Mouse (Mus musculus) embryo, embryonic 11 days (tissue): ENCODE data around the gene Abcb8.
A peak's percentile ranks its signal among the peaks of the same experiment; 100 is the strongest.
"Not testable (repeated sequence)": the region's sequence is repeated elsewhere in the genome, so short reads cannot be mapped to it uniquely, and the experiment has no call there.

ENCODE experiments used
- DNase-seq: peaks from one replicate; pipeline ENCODE4 v3.0.0-alpha.2; 2015

Abcb8 gene

DNA sequence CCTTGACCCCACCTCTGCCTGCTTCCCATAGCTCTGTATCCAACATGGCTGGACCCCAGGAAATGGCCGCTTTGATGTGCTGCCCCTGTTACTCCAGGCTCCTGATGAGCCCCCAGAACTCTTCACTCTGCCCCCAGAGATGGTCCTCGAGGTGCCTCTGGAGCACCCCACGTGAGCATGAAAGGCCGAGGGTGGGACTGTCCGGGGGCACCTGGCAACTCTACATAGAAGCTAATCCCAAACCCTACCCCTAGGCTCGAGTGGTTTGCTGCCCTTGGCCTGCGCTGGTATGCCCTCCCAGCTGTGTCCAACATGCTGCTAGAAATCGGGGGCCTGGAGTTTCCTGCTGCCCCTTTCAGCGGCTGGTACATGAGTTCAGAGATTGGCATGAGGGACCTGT, 23.7 kb upstream of the Abcb8 start:
- no peak for DNase-seq

DNA sequence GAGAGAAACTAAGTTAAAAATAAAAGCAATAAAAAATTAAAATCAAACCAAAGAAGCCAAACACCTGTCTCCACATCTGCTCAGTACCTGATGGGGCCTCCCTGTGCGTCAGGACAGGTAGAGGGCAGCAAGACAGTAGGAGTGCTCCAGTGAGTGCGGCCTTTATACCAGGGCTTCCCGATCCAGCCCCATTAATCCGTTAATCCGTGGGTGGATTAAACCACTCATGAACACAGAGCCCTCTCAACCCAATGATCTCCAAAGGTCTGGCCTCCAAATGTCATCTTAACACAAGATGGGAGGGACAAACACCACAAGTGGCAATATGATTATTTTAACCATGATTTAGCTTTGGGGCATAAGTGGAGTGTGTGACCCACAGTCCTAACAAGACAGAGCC, 19.7 kb upstream of the Abcb8 start:
- no peak for DNase-seq

DNA sequence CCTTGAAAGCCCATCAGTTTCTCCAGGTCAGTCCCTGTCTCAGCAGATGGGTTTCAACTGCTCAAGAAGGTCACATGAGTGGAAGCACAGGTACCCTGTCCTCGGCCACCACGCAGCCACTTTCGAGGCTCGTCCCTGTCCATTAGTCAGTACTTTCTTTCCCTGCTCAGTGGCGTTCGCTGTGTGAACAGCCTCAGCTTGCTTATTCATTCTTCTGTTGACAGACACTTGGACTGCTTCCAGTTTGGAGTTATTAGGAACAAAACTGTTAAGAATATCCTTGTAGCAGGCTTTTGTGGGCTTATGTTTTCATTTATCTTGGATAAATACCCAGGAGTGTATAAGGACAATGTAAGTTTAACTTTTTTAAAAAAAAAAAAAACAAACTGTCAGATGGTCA, 19.2 kb upstream of the Abcb8 start:
- DNase-seq: no peak

DNA sequence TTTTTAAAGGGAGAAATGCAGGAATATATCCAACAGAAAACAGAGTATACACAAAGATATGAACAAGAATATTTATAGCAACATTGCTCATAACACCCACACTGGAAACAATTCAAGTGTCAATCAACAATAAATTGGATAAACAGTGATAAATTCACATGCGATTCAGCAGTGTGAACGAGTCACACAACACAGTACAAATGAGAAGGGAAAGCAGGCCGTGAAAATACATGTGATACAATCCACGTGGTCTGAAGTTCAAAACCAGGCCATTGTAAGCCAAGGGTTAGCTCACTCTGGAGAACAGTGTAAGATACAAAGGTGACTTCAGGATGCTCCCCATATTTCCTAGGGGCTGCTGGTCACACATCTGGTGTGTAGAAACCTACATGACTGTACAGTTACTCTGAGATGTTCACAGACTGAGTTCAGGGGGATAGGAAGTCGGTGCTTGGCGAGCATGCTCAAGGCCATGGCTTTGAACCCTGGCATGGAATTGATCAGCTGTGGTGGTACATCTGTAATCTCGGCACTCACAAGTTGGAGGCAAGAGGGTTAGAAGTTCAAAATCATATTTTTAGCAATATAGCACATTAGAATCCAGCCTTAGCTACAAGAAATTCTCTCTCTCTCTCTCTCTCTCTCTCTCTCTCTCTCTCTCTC, 18.7 kb upstream of the Abcb8 start:
- no peak for DNase-seq

DNA sequence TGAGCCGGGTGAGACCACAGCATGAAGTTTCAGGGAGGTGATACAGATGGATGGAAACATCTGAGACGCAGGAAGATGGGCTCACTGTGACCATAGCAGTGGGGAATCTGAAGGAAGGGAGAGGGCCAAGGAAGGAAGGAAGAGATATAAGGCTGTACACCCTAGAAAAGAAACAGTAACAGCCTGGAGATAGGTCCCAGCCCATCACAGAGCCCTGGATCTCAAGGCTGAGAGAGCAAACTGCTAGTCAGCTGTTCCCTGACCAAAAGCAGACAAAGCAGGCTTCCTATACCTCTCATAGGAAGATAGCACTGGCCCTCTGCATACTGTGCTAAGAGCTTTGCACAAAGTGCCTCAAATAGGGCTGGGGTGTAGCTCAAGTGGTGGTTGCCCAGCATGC, 14.8 kb upstream of the Abcb8 start:
- DNase-seq: no peak

DNA sequence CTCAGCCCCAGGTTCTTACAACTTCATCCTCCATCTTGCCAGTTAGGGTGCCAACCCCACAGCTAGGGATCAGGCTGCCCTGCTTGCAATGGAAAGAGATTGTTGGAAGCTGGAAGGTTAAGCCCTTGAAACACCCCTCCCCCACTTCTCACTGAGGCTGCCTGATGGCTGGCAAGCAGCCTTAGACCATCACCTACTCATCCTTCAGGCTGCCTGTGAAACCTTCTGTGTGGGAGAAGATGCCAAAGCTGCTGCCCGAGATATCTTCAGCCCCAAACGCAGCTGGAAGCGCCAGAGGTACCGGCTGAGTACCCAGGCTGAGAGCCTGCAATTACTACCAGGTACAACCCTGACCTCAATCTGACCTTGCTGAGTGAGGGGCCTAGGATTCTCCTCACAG, 14.0 kb upstream of the Abcb8 start:
- DNase-seq: no peak

DNA sequence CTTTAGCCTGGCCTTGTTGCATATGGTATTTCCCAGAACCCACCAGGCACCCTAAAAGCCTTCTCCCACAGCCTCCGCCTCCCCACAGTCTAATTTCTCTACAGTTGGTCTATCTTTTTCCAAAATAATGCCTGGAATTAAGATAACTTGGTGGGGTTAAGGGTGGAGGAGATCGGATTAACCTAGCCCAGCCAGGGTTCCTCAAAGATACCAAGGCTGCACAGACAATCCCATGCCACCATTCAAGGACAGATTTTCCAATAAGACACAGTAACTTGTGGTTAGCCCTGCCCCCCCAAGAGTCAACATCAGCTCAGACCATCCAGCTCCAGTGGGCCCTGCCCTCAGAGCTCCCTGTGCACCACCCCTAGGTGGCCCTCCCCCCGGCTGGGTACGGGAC, 13.0 kb upstream of the Abcb8 start:
- no peak for DNase-seq

DNA sequence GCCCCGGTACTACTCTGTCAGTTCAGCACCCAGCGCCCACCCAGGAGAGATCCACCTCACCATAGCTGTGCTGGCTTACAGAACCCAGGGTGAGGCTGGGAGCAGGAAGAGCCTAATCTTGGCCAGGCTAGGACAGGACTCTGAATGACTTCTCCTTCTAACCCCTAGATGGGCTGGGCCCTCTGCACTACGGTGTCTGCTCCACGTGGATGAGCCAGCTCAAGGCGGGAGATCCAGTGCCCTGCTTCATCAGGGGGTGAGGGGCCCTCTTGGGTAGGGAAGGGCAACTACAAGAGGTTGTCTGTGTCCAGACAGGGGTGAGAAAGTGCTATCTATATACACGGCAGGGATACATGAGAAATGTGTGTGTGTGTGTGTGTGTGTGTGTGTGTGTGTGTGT, 12.0 kb upstream of the Abcb8 start:
- no peak for DNase-seq

DNA sequence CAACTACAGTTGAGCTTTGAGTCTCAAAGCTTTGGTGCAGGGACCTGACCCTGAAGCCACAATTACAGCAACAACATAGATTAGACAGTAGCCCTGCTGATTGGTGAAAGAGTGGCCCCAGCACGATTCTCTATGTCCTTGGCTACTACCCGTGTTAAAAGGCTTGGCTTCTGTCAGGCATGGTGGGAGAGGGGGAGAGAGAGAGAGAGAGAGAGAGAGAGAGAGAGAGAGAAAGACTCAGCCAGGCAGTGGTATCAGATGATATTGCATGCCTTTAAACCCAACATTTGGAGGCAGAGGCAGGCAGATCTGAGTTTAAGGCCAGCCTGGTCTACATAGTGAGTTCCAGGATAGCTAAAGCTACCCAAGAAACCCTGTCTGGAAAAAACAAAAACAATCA, 11.5 kb upstream of the Abcb8 start:
- DNase-seq: no peak

DNA sequence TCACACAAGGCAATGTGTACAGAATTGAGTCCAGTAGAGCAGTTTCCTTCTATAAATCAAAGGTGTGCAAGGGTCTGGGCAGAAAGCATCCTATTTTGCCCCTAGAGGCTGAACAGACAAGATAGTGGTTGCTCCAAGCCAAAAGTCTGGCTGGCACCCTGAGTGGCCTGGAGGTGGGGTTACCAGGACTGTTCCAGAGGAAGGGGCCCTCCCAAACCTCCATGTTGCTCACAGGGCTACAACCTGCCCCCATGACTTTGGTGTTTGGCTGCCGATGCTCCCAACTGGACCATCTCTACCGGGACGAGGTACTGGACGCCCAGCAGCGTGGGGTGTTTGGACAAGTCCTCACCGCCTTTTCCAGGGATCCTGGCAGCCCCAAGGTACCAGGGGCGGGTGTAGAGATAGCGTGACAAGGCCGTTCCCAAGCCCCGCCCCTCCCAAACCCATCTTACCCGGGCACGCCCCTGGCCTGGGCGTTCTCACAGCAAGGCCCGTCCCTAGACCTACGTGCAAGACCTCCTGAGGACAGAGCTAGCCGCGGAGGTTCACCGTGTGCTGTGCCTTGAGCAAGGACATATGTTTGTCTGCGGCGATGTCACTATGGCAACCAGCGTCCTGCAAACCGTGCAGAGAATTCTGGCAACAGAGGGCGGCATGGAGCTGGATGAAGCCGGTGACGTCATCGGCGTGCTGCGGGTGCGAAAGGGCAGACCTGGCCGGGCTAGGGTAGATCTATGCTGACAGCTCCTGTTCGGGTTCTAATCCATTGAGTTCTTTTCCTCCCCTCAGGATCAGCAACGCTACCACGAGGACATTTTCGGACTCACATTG, 10.2 kb upstream of the Abcb8 start:
- DNase-seq: peak; percentile 96

DNA sequence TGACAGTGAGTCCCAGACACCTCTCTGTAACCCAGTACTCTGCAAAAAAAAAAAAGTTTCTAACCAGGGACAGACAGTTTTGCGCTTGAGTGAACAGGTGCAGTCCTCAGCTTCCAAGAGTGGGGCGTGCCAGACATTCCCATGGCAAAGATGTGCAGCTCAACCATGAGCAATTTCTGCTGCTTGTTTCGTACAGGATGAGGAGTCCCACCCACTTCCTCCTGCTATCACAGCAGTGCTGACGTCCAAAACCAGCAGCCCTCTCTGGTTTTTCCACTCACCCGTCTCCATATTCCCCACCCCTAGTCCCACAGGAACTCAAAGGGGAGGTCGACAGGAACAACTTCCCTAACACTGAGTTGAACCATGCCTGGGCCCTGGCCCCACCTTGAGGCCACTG, 9.1 kb upstream of the Abcb8 start:
- DNase-seq: no peak

DNA sequence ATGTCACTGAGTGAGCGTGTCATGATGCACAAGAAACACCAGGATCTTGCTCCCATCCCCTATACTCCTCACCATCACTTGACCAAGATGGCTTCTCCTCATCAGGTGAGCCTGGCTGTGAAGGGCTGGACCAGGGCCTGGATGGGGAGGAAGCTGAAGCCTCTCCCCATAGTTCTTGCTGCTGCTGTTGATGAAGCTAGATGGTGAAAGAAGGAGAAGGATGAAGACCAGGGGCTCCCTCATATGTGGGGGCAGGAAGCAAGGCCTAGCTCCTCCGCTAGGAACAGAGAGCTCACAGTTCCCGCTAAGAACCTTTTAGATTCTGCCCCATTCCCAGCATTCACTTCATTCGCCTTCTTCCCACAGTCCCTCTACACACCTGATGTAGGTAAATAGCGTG, 8.1 kb upstream of the Abcb8 start:
- DNase-seq: no peak

DNA sequence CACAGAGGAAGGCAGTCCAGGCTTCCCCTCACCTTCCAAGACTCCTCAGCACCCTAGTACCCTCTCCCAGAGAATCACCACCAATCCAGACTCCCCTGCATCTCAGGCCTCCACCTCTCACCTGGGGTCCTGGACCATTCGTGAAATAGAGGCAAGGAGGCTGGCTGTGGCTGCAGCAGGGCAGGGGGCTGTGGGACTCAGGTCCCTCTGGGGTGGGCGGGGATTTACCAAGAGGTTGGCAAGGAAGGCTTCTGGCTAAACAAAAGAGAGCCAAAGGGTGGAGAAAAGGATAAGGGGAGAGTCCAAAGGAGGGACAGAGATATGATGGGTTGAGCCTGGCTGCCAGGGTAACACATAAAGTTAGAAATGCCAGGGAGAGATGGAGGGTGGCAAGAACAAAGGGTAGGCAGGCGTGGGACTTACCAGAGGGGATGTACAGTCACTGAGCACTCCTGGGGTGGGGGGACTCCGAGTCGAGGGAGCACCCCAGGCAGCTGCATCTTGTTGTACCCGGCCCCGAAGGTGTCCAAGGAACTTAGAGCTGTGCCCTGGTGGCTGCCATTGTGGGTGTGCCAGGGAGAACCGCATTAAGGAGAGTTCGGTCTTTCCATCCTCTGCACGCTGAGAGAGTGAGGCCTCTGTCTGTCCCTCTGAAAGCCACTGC, 7.4 kb upstream of the Abcb8 start:
- no peak for DNase-seq

DNA sequence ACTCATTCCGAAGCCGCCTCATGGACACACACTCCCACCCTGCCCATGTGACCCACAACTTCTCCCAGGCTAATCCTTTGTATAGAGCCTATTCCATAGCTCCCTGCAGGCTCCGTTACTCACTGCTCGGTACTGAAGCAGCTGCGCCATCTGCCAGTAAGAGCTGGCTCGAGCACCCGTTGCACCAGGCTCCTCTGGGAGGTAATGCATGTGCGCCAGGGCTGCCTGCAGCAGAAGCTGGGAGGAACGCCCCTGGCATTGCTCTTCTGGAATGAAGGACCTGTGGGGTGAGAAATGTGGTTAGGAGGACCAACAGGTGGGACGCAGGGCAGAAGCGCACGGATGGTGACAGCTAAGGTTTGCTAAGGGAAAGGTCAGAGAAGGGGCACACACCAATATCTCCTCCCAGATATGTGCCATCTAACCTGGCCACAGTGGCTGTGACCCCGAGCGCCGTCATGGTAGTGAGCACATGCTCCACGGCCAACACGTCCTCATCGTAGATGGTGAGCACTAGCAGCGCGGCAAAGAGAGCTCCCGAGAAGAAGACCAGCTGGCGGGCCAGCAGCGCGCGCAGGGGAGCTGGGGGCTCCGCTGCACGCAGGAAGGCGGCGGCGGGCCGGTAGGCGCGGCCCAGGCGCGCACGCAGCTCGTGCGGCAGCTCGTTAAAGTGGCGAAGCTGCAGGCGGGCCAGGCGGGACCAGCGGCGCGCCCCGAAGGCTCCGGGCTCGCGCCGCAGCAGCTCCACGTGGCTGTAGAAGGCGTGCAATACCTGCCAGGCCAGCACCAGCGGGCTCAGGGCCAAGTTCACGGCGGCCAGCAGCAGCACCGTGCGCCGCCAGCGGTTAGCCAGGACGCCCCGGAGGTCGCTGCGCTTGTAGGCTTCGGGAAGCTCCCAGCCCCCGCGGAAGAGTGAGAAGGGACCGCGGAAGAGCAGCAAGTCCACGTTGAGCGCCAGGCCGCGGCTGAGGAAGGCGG, 5.9 kb upstream of the Abcb8 start:
- DNase-seq: peak; percentile 75

DNA sequence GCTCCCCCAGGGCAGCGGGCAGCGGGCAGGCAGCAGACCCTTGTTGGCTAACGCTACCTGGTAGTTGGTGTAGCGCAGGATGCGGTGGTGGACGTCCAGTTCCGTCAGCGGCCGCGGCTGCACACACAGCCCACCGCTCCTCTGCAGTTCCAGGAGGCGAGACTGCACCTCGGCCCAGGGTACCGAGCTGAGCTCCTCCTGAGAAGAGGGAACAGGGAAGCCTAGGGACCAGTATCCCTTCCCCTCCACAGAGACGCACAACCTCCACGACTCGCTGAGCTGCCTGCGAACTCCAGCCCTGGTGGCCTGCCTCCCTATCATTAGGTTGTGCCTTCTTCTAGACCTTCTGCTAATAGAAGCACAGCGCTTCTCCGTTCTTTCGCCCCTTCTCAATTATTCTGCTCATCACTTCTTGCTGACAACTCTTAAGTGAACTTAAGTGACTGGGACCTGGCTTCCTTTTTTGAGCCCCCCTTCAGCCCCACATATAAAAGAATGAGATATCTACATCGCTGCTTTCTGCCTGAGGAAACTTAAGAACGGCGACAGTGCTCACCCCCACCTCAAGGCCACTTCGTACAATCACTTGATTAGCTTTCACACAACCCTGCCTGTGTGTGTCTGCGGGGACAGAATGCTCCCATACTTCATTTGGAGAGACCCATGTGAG, 5.1 kb upstream of the Abcb8 start:
- no peak for DNase-seq

DNA sequence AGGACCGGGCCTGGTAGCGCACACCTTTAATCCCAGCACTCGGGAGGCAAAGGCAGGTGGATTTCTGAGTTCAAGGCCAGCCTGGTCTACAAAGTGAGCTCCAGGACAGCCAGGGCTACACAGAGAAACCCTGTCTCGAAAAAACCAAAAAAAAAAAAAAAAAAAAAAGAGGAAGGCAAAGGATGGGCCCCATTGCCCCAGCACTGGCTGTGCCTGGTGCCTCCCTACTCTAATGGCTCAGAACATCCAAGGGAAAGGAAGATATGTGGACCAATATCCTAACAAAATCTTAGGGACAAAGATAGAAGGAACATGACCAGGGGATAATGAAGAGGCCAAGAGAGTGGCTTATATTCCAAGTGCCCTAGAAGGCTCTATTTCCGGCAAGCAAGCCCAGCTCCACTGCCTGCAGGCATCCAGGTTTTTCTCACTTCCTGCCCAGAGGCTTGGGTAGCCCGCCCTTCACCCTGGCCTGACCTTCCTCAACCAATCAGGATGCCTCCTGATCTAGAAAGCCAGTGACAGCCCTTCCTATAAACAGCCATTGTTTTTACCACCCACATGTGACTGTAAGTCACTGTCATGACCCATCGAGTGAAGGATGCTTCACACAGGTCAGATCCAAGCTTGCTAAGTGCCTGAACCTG, 4.3 kb upstream of the Abcb8 start:
- peak; percentile 70 for DNase-seq

DNA sequence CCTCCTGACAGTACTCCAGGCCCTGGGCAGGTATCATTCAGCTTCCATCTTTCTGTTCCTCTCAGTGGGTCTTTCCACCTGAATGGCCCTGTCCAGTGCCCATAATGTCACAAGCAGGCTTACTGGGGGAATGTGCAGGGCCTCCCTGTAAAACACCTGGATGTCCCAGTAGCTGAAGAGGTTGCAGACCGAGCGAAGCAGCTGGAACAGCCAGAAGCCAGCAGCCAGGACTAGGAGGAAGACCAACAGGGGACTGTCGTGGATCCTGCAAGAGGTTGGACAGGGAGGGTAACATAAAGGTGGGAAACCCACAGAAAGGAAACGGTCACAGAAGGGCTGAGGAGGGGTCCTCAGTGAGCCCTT, 3.8 kb upstream of the Abcb8 start:
- DNase-seq: no peak

DNA sequence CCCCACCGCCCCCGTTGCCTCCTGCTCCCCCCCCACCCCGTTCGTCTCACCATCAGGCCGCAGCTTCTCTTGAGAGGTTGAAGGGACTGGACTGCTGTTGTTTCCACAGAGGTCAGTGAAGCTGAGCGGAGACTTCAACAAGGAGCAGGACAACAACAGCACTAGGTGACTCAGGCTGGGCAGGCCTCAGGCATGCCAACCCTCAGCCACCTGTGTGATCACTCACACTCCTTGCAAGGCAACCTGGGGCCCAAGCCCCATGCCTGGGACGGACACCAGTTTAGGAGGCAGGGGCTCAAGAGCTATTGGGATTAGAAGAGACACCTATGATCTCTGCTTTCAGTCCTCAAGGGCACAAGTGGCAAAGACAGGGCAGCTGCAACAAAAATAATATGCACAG, 1.6 kb upstream of the Abcb8 start, which contains the start of gene Atg9b:
Gene Atg9b, minus strand, starts transcription at position 280 of the 400 bp plus-strand sequence.
- no peak for DNase-seq

DNA sequence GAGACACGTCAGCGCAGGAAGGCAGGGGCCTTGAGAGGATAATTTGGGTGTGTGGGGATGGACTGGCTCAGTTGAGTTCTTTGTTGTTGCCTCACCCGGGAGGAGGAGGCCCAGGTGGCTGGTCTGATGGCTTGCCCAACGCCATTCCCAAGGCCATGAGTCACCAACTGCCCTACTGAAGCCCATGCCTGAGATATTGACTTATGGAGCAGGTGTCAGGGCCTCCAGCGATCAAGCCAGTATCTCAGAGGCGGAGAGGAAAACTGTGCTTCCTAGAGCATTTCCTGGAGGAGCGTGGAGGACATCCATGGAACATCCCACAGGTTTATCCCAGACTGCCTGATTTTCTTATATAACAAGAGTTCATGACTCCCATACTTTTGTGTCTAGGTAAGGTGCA, 739 bp upstream of the Abcb8 start:
- no peak for DNase-seq

DNA sequence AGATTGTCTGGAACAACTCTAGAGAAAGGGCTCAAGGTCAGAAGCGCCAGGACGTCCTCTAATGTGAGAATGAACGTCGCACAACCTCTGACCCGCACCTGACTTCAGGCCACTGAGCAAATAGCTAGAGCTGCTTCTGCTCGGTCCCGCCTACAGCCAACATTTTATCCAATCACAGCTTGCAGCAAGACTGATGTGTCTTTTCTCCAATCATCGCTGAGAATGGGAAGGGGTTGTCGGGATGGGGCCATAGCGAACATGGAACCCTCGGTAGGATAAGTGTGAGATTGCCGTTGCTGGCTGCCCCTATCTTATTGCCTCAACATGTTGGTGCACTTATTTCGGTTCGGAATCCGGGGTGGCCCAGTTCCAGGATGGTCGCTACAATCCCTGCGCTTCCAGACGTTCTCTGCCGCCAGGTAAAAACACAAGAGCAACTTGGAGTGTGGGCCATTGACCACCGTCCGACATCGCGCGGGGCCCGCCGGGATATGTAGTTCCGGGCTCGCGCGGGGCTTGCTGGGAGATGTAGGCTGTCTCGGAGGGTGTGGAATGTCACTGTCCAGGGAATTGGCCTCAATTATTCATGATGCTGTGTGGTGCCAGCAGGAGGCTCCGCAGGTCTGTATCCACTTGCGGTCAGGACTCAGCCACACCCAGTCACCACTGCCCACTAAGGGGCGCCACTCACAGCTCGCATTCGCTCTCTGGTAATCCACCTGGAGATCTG, 867 bp downstream of the Abcb8 start:
- DNase-seq: peak; percentile 96

DNA sequence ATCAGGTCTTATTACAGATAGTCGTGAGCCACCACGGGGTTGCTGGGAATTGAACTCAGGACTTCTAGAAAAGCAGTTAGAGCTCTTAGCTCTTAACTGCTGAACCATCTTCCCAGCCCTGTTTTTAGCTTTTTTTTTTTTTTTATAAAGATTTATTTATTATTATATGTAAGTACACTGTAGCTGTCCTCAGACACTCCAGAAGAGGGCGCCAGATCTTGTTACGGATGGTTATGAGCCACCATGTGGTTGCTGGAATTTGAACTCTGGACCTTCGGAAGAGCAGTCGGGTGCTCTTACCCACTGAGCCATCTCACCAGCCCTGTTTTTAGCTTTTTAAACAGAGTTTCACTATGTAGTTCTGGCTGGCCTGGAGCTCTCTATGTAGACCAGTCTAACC, 2.8 kb downstream of the Abcb8 start:
- DNase-seq: not testable (repeated sequence)
